Mouse (Mus musculus) adrenal gland, adult 8-10 months (tissue): ENCODE results near the gene Olfr519. TPM values are rescaled to one million over a fixed set of nuclear protein-coding genes. Genes with fewer than 3 reads are reported as not detected.

Experiments used
- DNase-seq: peaks from one replicate; pipeline ENCODE4 v3.0.0; 2022
- total RNA-seq, 4 experiments: library from RNA; stranded (reverse); gene quantifications; 2 replicates each; pipeline ENCODE4 v1.2.4; 2022

Olfr519 gene
- total RNA-seq, result not detected

DNA sequence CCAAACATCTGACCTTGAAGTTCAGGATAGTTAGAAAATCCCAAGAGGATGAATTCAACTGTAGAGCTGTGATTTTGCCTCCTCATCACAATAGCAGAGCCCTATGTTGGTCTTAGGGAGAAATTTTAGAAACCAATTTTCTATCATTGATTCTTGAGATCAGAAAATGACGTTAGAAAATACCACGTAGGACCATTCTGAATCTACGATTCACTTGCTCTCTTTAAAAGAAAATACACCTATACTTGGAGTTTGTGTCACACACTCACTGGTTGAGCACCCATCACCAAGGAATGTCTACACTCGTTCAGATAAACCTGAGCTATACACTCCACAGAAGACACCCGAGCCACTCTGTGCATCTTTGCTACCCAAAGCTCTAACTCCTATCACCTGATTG, at the start of gene Olfr519:
Olfr519 (minus strand) TSS at position 101 of the 400 bp plus-strand sequence.
- no peak for DNase-seq

DNA sequence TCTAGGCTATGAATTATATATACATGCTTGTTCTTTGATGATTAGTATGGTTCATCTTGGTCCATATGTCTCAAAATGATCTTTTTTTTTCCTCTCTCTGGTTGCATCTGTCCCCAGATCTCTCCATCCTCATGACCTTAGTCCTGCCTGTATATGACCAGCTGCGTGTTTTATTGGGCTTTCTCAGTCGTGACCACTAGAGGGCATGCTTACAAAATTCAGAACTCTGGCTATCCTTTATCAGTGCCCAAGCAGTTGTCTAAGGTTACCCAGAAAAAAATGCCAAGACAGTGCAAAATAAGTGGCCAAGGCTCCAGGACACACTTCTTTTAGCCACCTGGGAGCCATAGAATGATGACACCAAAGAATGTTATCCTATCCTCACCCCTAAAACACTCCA, 49.8 kb upstream of the Olfr519 start:
- DNase-seq, result no peak

DNA sequence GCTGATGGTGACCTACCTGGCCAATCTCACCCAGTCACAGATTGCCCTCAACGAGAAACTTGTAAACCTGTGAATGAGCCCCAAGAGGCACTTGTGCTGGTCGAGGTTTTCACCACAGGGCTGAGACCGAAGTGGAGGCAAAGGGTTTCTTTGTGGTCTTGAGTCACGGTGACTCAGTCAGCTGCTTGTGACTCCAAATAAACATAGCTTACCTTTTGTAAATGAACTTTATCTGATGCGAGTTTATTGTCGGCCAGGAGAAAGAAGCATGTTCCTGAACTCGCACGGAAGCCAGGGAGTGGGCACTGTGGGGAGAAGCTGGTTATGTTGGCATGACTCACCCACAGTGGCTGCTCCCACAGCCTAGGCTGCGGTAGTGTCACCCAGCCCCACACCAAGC, 47.2 kb upstream of the Olfr519 start:
- DNase-seq, result no peak

DNA sequence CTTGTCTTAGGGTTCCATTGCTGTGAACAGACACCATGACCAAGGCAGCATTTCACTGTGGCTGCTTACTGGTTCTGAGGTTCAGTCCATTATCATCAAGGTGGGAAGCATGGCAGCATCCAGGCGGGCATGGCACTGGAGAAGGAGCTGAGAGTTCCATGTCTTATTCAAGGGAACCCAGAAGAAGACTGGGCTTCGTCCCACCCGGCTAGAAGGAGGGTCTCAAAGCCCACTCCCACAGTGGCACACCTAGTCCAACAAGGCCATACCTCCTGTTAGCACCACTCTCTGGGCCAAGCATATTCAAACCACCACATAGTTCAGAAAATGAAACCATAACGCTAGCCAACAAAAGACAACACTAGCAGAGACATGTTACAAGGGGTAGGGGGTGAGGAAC, 42.4 kb upstream of the Olfr519 start:
- DNase-seq, result no peak

DNA sequence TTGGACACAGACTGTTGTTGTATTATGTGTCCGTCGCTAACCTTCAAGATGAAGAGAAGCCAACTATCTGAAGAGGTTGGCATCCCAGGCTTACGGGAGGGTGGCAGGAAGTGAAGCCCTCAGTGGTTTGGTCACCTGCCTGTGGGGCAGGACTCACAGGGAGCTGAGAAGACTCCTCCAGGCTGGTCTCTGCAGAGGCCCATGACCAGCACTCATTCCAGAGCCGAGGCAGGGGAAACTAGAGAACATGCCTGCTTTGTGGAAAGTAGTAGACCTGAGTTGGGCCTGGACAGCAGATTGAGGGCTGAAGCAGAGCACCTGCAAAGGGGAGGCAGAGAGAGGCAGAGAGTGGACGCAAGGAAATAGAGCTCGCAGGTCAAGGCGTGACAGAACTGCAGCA, 41.2 kb upstream of the Olfr519 start:
- DNase-seq, result no peak

DNA sequence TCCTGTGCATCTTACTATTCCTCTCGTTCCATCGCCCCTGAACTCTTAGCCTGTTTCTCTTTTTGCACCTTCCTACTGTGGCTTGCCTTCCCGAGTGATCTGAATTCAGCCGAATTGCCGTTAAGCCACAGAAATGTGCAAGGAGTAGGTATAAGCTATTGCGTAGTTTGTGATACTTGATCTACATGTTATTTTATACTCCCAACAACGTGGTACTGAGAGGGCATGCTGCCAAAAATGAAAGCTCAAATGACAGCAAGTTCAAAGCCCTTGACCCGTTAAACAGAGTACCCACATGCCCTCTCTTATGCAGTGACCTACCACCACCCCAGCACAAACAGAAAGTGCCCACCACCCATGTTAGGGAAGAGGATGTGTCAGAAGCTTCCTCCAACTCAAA, 40.6 kb upstream of the Olfr519 start:
- DNase-seq, result no peak

DNA sequence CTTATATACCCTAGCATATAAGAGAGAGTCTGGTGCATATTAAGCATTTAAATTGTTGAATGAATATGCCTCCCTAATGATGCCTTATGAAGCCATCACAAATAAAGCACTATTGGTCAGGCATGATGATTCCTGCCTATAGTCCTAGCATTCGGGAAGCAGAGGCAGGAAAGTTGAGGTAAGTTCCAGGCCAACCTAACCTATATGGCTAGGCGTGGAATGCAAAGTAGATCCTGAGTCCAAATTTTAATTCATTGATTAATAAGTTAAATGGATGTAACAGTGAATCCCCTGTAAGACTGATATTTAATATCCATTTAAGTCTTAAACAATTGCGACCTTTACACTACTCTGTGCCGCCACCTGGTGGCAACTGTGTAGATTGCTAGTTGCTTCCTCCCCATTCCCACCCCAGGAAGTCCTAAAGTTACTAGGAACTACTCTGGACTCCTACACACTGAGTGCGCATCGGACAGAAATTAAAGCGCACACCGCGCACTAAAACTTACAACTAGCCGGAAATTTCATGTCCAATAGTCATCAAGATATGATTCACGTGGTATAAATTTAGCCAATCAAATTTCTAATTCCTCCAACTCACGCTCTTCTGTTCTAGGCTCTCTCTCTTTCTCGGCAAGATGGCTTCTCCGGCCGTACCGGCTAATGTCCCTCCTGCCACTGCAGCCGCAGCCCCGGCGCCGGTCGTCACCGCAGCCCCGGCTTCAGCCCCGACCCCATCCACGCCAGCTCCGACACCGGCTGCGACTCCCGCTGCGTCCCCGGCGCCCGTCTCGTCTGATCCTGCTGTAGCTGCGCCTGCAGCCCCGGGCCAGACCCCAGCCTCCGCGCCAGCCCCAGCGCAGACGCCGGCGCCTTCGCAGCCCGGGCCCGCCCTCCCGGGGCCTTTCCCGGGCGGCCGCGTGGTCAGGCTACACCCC, 39.8 kb upstream of the Olfr519 start, which contains the start of gene Eif3f:
Eif3f (plus strand) TSS at position 624 of the 938 bp plus-strand sequence.
- peak; percentile 94 for DNase-seq

DNA sequence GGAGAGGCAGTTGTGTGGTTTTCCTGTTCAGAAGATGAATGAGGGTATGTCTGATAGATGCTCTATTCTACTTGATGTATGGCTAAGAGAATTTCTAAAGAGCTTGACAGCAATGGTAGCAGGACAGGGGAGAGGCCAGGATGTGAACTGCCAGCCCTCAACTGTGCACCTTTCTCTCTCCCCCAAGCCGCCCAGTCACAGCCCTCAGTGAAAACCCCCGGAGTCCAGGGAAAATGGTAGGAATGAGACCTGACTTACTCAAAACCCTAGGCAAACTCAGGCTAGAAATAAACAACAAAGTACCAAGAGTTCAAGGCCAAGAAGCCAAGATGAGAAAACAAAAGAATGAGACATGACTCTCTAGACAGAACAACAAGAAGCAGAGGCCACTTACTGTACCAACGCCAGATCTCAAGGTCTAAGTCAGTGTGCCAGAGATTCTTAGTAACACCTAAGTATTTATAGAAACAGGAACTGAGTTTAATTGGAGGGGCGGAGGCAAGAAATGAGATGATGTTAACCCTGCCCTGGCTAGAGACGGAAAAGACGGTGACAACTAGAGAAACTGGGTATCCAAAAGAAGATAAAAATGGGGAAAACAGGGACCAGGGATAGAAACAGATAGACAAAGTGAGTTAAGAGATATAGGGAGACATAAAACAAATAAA, 35.6 kb upstream of the Olfr519 start, which contains the start of gene Nlrp10:
Nlrp10 (minus strand) TSS at position 453 of the 668 bp plus-strand sequence.
- no peak for DNase-seq

DNA sequence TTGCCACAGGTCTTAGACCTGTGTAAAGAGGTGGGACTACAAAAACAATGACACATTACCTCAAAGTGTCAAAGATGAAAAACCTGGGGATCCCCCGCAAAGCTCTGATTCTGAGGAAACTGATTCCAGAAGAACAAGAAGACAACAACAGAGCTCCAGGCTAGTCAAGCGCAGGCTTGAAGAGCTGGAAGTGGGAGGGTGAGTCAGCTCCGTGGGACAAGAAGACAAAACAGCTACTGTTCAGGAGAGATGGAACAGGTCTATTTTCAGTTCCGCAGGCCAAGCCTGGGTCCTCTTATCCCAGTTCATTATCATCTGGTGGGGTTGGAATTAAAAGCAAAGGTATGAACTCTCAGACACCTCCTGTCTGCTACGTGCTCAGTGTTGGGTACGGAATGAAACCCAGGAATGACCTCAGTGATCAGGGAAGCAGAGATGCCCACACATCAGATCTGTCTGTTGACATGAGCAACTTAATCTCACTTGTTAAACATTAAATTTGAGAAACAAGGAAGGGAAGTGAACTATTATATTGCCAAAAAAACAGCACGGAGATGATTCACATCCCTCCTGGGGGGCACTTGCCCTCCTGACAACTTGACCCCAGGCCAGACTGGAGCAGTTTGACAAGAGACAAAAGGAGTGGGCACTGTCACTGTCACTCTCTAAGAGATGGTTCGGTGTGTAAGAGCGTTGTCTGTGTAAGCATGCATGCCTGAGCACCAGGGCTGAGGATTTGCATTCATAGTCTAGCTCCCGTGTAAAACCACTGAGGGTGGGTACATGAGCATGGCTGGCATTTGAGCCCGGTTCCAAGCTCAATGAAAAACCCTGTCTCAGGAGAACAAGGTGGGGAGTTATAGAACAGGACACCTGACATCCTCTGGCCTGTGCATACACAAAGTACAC, 34.3 kb upstream of the Olfr519 start:
- DNase-seq, result no peak

DNA sequence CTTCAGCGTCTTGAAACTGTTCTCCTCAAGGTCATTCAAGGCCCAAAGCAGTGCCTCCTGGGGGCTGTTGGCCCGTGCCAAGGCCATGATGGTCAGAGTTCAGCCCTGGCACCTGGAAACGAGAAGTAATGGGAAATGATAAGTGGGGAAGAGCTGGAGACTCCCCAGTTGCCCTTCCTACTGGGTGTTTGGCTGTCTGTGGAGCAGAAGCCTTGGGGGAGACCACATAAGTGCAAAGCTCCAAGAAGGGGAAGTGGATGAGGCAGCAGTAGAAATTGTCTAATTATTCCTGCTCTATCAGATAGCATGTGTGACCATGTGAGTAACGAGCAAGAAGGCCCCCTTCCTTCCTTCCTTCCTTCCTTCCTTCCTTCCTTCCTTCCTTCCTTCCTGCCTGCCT, 32.8 kb upstream of the Olfr519 start:
- DNase-seq, result no peak

DNA sequence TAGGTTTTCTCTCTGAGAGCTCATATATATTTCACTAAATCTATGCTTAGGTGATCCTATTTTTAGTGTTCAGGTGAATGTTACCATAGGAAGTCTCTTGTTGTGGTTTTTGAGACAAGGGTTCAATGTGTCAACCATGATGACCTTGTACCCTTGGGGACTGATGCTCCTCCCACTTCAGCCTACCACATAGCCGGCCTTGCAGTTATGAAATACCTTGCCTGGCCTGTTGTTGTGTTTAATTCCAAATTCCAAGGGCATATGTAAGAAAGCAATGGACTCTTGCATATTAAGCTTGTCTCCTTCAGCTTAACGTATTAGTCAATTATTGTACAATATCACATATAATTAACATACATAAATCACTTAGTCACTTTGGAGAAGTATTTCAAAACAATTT, 9.7 kb upstream of the Olfr519 start:
- no peak for DNase-seq

DNA sequence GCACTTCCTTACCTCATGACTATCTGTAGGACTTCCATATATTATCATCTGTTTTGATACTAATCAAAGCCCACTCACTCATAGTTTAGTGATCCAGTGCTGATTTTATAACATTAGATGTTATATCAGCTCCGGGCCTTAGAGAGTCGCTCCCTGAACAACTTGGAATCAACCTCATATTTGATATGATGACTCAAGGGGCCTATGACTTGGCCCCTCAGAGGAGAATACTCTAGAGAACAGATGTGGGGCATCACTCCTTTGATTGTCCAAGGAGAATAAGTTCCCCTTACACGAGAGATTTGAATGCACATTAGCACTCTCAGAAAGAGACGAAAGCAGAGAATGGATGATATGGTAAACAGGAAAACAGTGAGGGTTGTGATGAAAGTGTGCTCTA, 9.3 kb downstream of the Olfr519 start, which contains the start of gene Olfr518:
Olfr518 (minus strand) TSS at position 101 of the 400 bp plus-strand sequence.
- no peak for DNase-seq

DNA sequence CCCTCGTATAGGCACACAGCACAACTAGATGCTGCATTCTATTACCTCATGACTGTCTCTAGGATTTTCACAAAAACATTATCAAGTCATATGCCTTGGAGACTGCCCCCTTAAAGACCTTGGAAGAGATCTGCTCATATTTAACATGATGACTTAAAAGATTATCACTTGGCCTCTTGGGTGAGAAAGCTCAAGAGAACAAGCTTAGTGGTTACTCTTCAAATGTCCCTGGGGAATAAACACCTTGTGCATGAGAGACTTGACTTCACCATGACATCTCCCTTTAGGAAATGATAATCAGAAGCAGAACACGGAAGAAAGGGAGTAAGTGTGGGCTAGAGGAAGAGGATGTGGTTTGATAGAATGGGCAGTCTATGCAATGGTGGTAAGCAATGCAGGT, 21.9 kb downstream of the Olfr519 start, which contains the start of gene Olfr517:
Olfr517 (minus strand) TSS at position 101 of the 400 bp plus-strand sequence.
- DNase-seq, result no peak

DNA sequence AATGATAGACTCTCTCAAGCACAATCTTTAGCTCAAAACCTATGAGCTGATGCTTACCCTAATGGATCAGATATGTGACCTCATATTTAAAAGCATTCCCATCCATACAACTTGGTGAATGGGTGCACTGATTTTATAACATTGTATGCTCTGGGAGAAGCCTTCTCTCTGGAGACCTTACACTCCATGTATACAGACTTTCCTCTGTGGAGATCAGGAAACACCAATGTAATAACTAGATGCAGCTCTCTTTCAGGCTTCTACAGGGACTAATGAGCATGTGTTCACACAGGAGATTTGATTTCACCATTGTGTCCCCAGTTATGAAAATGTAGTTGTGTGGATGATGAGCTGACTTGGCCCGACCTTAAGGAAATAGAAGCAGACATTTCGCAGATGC, 43.8 kb downstream of the Olfr519 start, which contains the start of gene Olfr516:
Olfr516 (minus strand) TSS at position 101 of the 400 bp plus-strand sequence.
- DNase-seq, result no peak

Other genes with a start within 250 kb of the Olfr519 start
- gene Olfr509, start 242.5 kb downstream of the Olfr519 start, total RNA-seq, result under 1 TPM in 1 of 4 experiments, not detected in 3; 0.18 TPM
- gene Olfr510, start 228.0 kb downstream of the Olfr519 start, total RNA-seq, result not detected
- gene Olfr512, start 181.1 kb downstream of the Olfr519 start, total RNA-seq, result not detected
- not detected for gene Olfr513, start 143.4 kb downstream of the Olfr519 start, total RNA-seq
- gene Olfr514, start 68.4 kb downstream of the Olfr519 start, total RNA-seq, result not detected
- gene Olfr516, start 43.9 kb downstream of the Olfr519 start, total RNA-seq, result not detected
- not detected for gene Olfr517, start 22.0 kb downstream of the Olfr519 start, total RNA-seq
- not detected for gene Olfr518, start 9.4 kb downstream of the Olfr519 start, total RNA-seq
- gene Nlrp10, start 35.8 kb upstream of the Olfr519 start, total RNA-seq, result under 1 TPM; 0.09 to 0.38 (median 0.24) TPM
- 100 to 1,000 TPM; 133 to 158 (median 151) TPM for gene Eif3f, start 40.0 kb upstream of the Olfr519 start, total RNA-seq
- gene Tub, start 55.9 kb upstream of the Olfr519 start, total RNA-seq, result 10 to 100 TPM; 36.0 to 70.2 (median 52.9) TPM
- gene Ric3, start 188.9 kb upstream of the Olfr519 start, total RNA-seq, result 10 to 100 TPM; 70.1 to 94.0 (median 82.6) TPM